Mouse (Mus musculus) stomach, embryonic 16.5 days (tissue): ENCODE data around the gene Acyp2. TPM values are rescaled to one million over a fixed set of nuclear protein-coding genes. Genes with fewer than 3 reads are reported as not detected.

ENCODE experiments used
- ATAC-seq: fragments of 200-750 bp; cut with Nextera tagmentation; 2 replicates; pipeline ENCODE4 v1.8.0; 2017; ENCODE audit warnings: moderate number of reproducible peaks, moderate TSS enrichment; ENCODE audit not compliant: insufficient read depth, low FRiP score
- H3K27ac ChIP-seq: fragments of 300-500 bp; sonication (generic); 2 replicates; pipeline ENCODE4 v1.5.1; 2014; ENCODE audit warnings: low read length
- H3K27me3 ChIP-seq: fragments of 300-500 bp; sonication (generic); 2 replicates; pipeline ENCODE4 v1.6.1; 2014; ENCODE audit warnings: low read length, control low read depth, mixed read lengths; ENCODE audit not compliant: control insufficient read depth, insufficient read depth
- H3K36me3 ChIP-seq: fragments of 300-500 bp; sonication (generic); 2 replicates; pipeline ENCODE4 v1.6.1; 2014; ENCODE audit warnings: low read length; ENCODE audit not compliant: control insufficient read depth, insufficient read depth
- H3K4me1 ChIP-seq: fragments of 300-500 bp; sonication (generic); 2 replicates; pipeline ENCODE4 v1.6.1; 2014; ENCODE audit warnings: low read length, control low read depth, mixed read lengths; ENCODE audit not compliant: control insufficient read depth, insufficient read depth
- H3K4me2 ChIP-seq: fragments of 300-500 bp; sonication (generic); 2 replicates; pipeline ENCODE4 v1.6.1; 2014; ENCODE audit warnings: low read depth, low read length, mixed read lengths
- H3K4me3 ChIP-seq: fragments of 300-500 bp; sonication (generic); replicated peaks from 2 replicates; pipeline ENCODE4 v1.5.1; 2014; ENCODE audit warnings: mild to moderate bottlenecking, low read length
- H3K9ac ChIP-seq: fragments of 300-500 bp; sonication (generic); 2 replicates; pipeline ENCODE4 v1.6.1; 2014; ENCODE audit warnings: low read length
- H3K9me3 ChIP-seq: fragments of 300-500 bp; sonication (generic); replicated peaks from 2 replicates; pipeline ENCODE4 v1.6.1; 2016; ENCODE audit warnings: low read length, control low read depth; ENCODE audit not compliant: control insufficient read depth
- WGBS: fragments of 180-500 bp; shearing (Covaris S2); extraction: QIAGEN DNeasy Blood & Tissue Kit; methylation state at CpG from one replicate; pipeline ENCODE4 v1.1.7; 2014; 5-methylcytosine and 5-hydroxymethylcytosine counted together
- polyA plus RNA-seq: library from polyadenylated mRNA; unstranded; fragments of >200 nt; fragmentation: Nextera tagmentation; extraction: Ambion mirVana; gene quantifications from 2 replicates; pipeline ENCODE4 v1.2.1, GENCODE M21; 2015

Acyp2 gene
- polyA plus RNA-seq, 1 experiment from 2014 or later, result 14.6 TPM

DNA sequence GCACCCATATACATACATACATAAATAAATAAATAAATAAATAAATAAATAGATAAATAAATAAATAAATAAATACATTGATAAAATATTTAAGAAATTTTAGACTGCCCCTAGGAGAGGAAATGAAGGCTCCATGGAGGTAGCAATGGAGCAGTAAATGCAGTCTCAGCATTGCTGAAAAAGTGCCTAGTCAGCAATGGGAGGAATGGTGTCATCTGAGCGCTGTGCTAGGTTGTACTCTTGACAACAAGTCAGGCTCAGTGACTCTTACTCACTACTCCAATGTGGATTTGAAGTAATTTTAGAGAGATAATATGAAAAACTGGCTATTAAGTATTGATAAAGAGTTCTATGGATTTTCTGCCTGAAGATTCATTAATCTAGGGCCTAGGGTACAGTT lies 40.1 kb downstream of the Acyp2 start:
- no peak overlapping the region for H3K4me2 ChIP-seq
- H3K9ac ChIP-seq, result no peak overlapping the region
- no peaks in the 10 kb centered on the region for H3K4me1 ChIP-seq
- no peaks in the 10 kb centered on the region for H3K36me3 ChIP-seq
- no peak overlapping the region for H3K27ac ChIP-seq
- ATAC-seq, result no peak
- H3K27me3 ChIP-seq, result no peaks in the 10 kb centered on the region
- no peak overlapping the region for H3K4me3 ChIP-seq
- H3K9me3 ChIP-seq, result no peaks in the 10 kb centered on the region
- WGBS, result 83% methylated on average over 1 of the region's 1 CpGs

DNA sequence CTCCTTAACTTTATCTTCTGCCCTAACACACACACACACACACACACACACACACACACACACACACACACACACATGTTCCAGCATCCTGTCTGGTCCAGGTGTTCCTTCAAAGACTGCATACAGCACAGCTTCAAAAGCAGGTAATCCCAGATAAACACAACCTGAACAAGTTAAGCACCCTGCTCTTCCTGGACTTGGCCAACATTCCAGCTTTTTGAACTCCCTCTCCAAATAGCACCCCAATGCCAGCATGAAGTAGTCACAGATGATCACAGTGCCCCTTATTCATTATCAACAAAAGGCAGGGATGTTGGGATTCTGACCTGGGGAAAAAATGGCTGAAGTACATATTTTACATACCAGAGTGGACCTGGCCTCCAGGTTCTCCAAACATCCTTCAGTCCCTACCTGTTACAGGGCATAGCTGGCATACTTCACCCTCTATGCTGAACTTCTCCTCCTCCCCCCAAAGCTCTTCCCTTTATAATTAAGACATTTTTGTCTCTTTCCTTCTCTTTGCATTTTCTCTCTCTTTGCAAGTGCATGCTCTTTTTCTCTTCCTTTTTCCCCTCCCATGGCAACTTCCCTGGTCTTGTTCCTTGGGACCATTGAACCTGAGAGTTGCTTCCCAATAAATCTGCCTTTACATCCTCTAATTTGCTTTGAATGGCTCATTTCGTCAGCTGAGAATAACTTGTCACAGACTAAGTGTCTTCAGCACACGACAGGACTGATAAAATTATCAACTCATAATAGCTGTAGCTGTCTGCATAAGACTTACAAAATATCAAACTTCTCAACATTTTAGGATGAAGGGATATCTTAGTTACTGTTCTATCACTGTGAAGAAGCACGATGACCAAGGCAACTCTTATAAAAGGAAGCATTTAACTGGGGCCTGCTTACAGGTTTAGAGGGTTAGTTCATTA lies 41.5 kb downstream of the Acyp2 start:
- Histone ChIP-seq H3K4me2 (no peak overlapping the region), H3K4me3 (no peak overlapping the region), H3K9ac (no peak overlapping the region), H3K9me3 (no peaks in the 10 kb centered on the region), H3K36me3 (no peaks in the 10 kb centered on the region), H3K27ac (no peak overlapping the region), H3K4me1 (no peaks in the 10 kb centered on the region), H3K27me3 (no peaks in the 10 kb centered on the region)
- 68% methylated on average over 3 of the region's 3 CpGs for WGBS
- ATAC-seq, result no peak

DNA sequence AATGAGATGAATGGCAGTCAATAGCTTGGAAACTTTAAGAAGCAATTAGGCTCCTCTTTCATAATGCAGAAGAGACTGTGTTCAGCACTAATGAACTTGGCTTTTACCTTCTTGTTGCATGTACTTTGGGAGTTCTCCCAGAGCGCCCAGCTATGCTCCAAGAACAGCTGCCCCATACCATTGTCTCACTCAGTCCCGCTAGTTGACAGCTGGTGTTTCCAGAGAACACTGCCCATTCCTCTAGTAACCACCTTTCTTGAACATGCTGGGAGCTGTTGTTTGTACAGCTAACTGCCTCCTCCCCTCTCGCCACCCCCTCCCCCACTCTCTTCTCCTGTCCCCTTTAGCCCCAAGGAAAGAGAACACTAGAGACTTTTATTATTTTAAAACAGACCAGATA lies 52.1 kb downstream of the Acyp2 start:
- Histone ChIP-seq H3K4me1 (no peaks in the 10 kb centered on the region), H3K36me3 (no peaks in the 10 kb centered on the region), H3K9ac (no peak overlapping the region), H3K27me3 (no peaks in the 10 kb centered on the region), H3K27ac (no peak overlapping the region), H3K4me2 (no peak overlapping the region), H3K4me3 (no peak overlapping the region), H3K9me3 (no peaks in the 10 kb centered on the region)
- no peak for ATAC-seq
- 55% methylated on average over 3 of the region's 3 CpGs for WGBS

- Histone ChIP-seq H3K4me3 (no peak overlapping the region), H3K27ac (no peak overlapping the region), H3K36me3 (no peaks in the 10 kb centered on the region), H3K4me2 (no peak overlapping the region), H3K9ac (no peak overlapping the region), H3K4me1 (0 out of 2 replicates have a peak, but pooled peaks cover 2% of the 10 kb centered on the region), H3K9me3 (no peaks in the 10 kb centered on the region; the same call in 1 of the 2 replicates), H3K27me3 (no peaks in the 10 kb centered on the region)
- WGBS, result 63% methylated on average over 2 of the region's 2 CpGs
- no peak for ATAC-seq
Measured at GRCm38 (mm10) chr11:30580008-30580407, 69.4 kb downstream of the Acyp2 start.

DNA sequence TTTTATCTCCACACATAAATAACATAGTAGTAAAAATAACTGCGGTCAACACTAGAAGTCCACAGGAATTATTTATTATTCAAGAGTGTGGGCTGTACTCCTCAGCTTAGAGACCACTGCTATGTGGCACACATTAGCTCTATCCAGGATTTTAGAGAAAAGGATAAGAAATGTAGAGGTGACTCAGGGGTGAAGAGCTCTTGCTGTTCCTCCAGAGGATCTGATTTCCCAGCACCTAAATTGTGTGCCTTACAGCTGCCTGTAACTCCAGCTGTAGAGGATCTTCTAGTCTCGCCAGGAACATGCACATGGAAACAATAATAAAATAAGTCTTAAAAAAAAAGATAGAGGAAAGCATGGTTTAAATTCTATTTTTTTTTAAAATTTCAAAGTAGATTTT lies 70.5 kb downstream of the Acyp2 start:
- Histone ChIP-seq H3K36me3 (no peaks in the 10 kb centered on the region), H3K9me3 (no peaks in the 10 kb centered on the region; the same call in 1 of the 2 replicates), H3K4me2 (no peak overlapping the region), H3K27ac (no peak overlapping the region), H3K4me3 (no peak overlapping the region), H3K9ac (no peak overlapping the region), H3K4me1 (0 out of 2 replicates have a peak, but pooled peaks cover 2% of the 10 kb centered on the region), H3K27me3 (no peaks in the 10 kb centered on the region)
- ATAC-seq, result no peak
- WGBS, result 60% methylated on average over 2 of the region's 2 CpGs

- H3K4me3 ChIP-seq, result peak overlapping the region; percentile 11; the same call in 1 of the 2 replicates
- no peak for ATAC-seq
- H3K4me1 ChIP-seq, result no peaks in the 10 kb centered on the region
- no peaks in the 10 kb centered on the region for H3K36me3 ChIP-seq
- H3K9me3 ChIP-seq, result no peaks in the 10 kb centered on the region
- no peak overlapping the region for H3K9ac ChIP-seq
- H3K4me2 ChIP-seq, result 0 out of 2 replicates have a peak overlapping the region, but pooled peaks have one; percentile 21
- H3K27ac ChIP-seq, result peak overlapping the region; percentile 46; the same call in 1 of the 2 replicates
- H3K27me3 ChIP-seq, result no peaks in the 10 kb centered on the region
- 59% methylated on average over 15 of the region's 15 CpGs for WGBS
Measured at GRCm38 (mm10) chr11:30572790-30573395, 76.5 kb downstream of the Acyp2 start.

DNA sequence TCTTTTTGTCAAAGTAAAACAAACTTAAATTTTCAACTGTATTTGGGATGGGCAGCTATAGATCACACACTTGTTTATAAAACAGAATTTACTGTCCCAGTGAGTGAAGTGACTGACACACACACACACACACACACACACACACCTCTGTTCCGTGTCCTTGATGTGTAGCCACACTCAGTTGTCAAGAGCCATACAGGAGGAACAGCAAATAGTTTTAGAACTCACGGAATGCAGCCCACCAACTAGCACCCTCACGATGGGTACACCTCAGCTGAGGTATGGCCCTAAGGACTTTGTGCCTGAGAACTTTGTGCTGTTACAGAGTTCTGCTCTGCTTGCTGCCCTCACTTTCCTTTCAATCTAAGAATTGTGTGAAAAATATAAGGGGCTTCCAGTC lies 78.8 kb downstream of the Acyp2 start:
- no peak overlapping the region for H3K4me3 ChIP-seq
- no peaks in the 10 kb centered on the region for H3K36me3 ChIP-seq
- WGBS, result 79% methylated on average over 3 of the region's 3 CpGs
- H3K27me3 ChIP-seq, result no peaks in the 10 kb centered on the region
- ATAC-seq, result no peak
- H3K4me1 ChIP-seq, result no peaks in the 10 kb centered on the region
- no peak overlapping the region for H3K9ac ChIP-seq
- H3K9me3 ChIP-seq, result no peaks in the 10 kb centered on the region
- no peak overlapping the region for H3K4me2 ChIP-seq
- H3K27ac ChIP-seq, result no peak overlapping the region

GRCm38 (mm10) chr11:30560215-30560614 lies 89.2 kb downstream of the Acyp2 start:
- no peak overlapping the region for H3K9ac ChIP-seq

GRCm38 (mm10) chr11:30553408-30553807 lies 96.0 kb downstream of the Acyp2 start:
- H3K4me2 ChIP-seq, result no peak overlapping the region
- WGBS, result 93% methylated on average over 1 of the region's 1 CpGs
- no peaks in the 10 kb centered on the region for H3K4me1 ChIP-seq
- H3K9me3 ChIP-seq, result no peaks in the 10 kb centered on the region
- H3K36me3 ChIP-seq, result no peaks in the 10 kb centered on the region
- no peak for ATAC-seq
- H3K4me3 ChIP-seq, result no peak overlapping the region
- H3K27me3 ChIP-seq, result no peaks in the 10 kb centered on the region
- no peak overlapping the region for H3K9ac ChIP-seq
- H3K27ac ChIP-seq, result no peak overlapping the region

More at GRCm38 (mm10) chr11:30560215-30560614, 89.2 kb downstream of the Acyp2 start:
- Histone ChIP-seq H3K36me3 (no peaks in the 10 kb centered on the region), H3K27me3 (no peaks in the 10 kb centered on the region), H3K9me3 (no peaks in the 10 kb centered on the region), H3K27ac (no peak overlapping the region; the same call in 1 of the 2 replicates), H3K4me3 (no peak overlapping the region), H3K4me2 (no peak overlapping the region), H3K4me1 (no peaks in the 10 kb centered on the region)
- WGBS, result 54% methylated on average over 1 of the region's 1 CpGs
- no peak for ATAC-seq
